Mouse (Mus musculus) thymus, adult 2 months (tissue): ENCODE data around the gene Rmdn2. TPM values are rescaled to one million over a fixed set of nuclear protein-coding genes. Genes with fewer than 3 reads are reported as not detected.

Experiments used
- DNase-seq: peaks from one replicate; pipeline ENCODE4 v3.0.0; 2021
- H3K27ac ChIP-seq: fragments of 200-500 bp; 2 replicates; pipeline ENCODE4 v1.5.1; 2012; ENCODE audit warnings: low read length, control low read depth; ENCODE audit not compliant: control insufficient read depth, insufficient read depth
- H3K27me3 ChIP-seq: fragments of 200-500 bp; 2 replicates; pipeline ENCODE4 v1.6.1; 2012; ENCODE audit warnings: mild to moderate bottlenecking, low read length, moderate library complexity, mixed read lengths; ENCODE audit not compliant: control insufficient read depth, insufficient read depth
- H3K36me3 ChIP-seq: fragments of 200-500 bp; 2 replicates; pipeline ENCODE4 v1.6.1; 2012; ENCODE audit warnings: mild to moderate bottlenecking, low read length, moderate library complexity; ENCODE audit not compliant: control insufficient read depth, insufficient read depth
- H3K4me1 ChIP-seq: fragments of 200-500 bp; replicated peaks from 2 replicates; pipeline ENCODE4 v1.6.1; 2012; ENCODE audit warnings: low read length; ENCODE audit not compliant: control insufficient read depth, insufficient read depth
- H3K4me3 ChIP-seq: fragments of 200-500 bp; 2 replicates; pipeline ENCODE4 v1.5.1; 2012; ENCODE audit warnings: mild to moderate bottlenecking, low read length, control low read depth, moderate library complexity; ENCODE audit not compliant: control insufficient read depth, insufficient read depth
- CTCF ChIP-seq: fragments of 200-500 bp; IDR thresholded peaks from 2 replicates; pipeline ENCODE4 v1.5.1; 2012; ENCODE audit warnings: mild to moderate bottlenecking, control low read depth, low read length, moderate library complexity, borderline replicate concordance; ENCODE audit not compliant: control insufficient read depth, poor library complexity, insufficient read depth; ENCODE audit errors: extremely low read depth
- POLR2A ChIP-seq: fragments of 200-500 bp; IDR thresholded peaks from 2 replicates; pipeline ENCODE4 v1.6.1; 2012; ENCODE audit warnings: mild to moderate bottlenecking, low read length, control low read depth, moderate library complexity; ENCODE audit not compliant: control insufficient read depth, poor library complexity, insufficient read depth; ENCODE audit errors: extremely low read depth
- WGBS: fragments of 180-500 bp; shearing (Covaris S2); methylation state at CpG from one replicate; pipeline ENCODE4 v1.1.7; 2018; 5-methylcytosine and 5-hydroxymethylcytosine counted together
- polyA plus RNA-seq: library from polyadenylated mRNA; depleted of rRNA; stranded (reverse); fragments of >200 nt; gene quantifications from 2 replicates; pipeline ENCODE4 v1.2.3, GENCODE M21; 2012

The Rmdn2 gene
- polyA plus RNA-seq, 1 experiment, result 0.97 TPM

GRCm38 (mm10) chr17:79714368-79714895, 102.8 kb downstream of the Rmdn2 start:
- Histone ChIP-seq H3K36me3 (no peaks in the 10 kb centered on the region), H3K4me1 (peaks cover 26% of the 10 kb centered on the region), H3K4me3 (no peak overlapping the region), H3K27me3 (peaks cover 27% of the 10 kb centered on the region), H3K27ac (no peak overlapping the region)
- TF ChIP-seq CTCF (no peak), POLR2A (no peak)
- 12% methylated on average over 16 of the region's 16 CpGs for WGBS
- DNase-seq, result no peak

- H3K27ac ChIP-seq, result no peak within 1 kb of the TSS
- 4% methylated on average over 31 of the region's 31 CpGs for WGBS
Measured at GRCm38 (mm10) chr17:79714931-79715637, 103.4 kb downstream of the Rmdn2 start, which contains the start of gene Cyp1b1. Gene Cyp1b1 (minus strand): TSS chr17:79715061.

GRCm38 (mm10) chr17:79715649-79716143, 104.0 kb downstream of the Rmdn2 start:
- Histone ChIP-seq H3K36me3 (no peaks in the 10 kb centered on the region), H3K27ac (no peak overlapping the region), H3K4me3 (peak overlapping the region; percentile 46), H3K4me1 (peaks cover 26% of the 10 kb centered on the region), H3K27me3 (peaks cover 25% of the 10 kb centered on the region)
- peak; percentile 91 for DNase-seq
- WGBS, result 2% methylated on average over 42 of the region's 42 CpGs
- TF ChIP-seq POLR2A (no peak), CTCF (peak; percentile 92)

More at GRCm38 (mm10) chr17:79714931-79715637, 103.4 kb downstream of the Rmdn2 start, which contains the start of gene Cyp1b1:
- Histone ChIP-seq H3K36me3 (no peaks in the 10 kb centered on the region), H3K4me1 (peaks cover 26% of the 10 kb centered on the region), H3K4me3 (peak within 1 kb of the TSS; percentile 46), H3K27me3 (peaks cover 26% of the 10 kb centered on the region)
- TF ChIP-seq POLR2A (no peak), CTCF (no peak)
- DNase-seq, result no peak

GRCm38 (mm10) chr17:79720681-79721080, 109.0 kb downstream of the Rmdn2 start:
- peaks cover 4% of the 10 kb centered on the region for H3K4me1 ChIP-seq
- H3K27ac ChIP-seq, result no peak overlapping the region
- no peaks in the 10 kb centered on the region; the same call in 1 of the 2 replicates for H3K27me3 ChIP-seq
- H3K4me3 ChIP-seq, result no peak overlapping the region
- DNase-seq, result no peak
- H3K36me3 ChIP-seq, result no peaks in the 10 kb centered on the region
- TF ChIP-seq POLR2A (no peak), CTCF (no peak)
- WGBS, result 85% methylated on average over 7 of the region's 7 CpGs

- no peak for DNase-seq
- 87% methylated on average over 5 of the region's 5 CpGs for WGBS
- no peak overlapping the region for H3K4me3 ChIP-seq
- TF ChIP-seq CTCF (no peak), POLR2A (no peak)
- H3K27me3 ChIP-seq, result no peaks in the 10 kb centered on the region
- H3K27ac ChIP-seq, result no peak overlapping the region
- no peaks in the 10 kb centered on the region for H3K4me1 ChIP-seq
- no peaks in the 10 kb centered on the region for H3K36me3 ChIP-seq
Measured at GRCm38 (mm10) chr17:79726613-79727012, 115.0 kb downstream of the Rmdn2 start.

GRCm38 (mm10) chr17:79728053-79728584, 116.5 kb downstream of the Rmdn2 start:
- Histone ChIP-seq H3K4me3 (no peak overlapping the region), H3K36me3 (no peaks in the 10 kb centered on the region), H3K27ac (no peak overlapping the region), H3K4me1 (no peaks in the 10 kb centered on the region), H3K27me3 (no peaks in the 10 kb centered on the region)
- TF ChIP-seq POLR2A (no peak), CTCF (no peak)
- DNase-seq, result no peak
- 36% methylated on average over 14 of the region's 14 CpGs for WGBS
